Mouse (Mus musculus): ENCODE results near the gene Pax2.

- TF ChIP-seq ZNF384 (IDR thresholded peaks at IDR 0.05; ENCODE audit: low read depth, low read length): no peak
- no peak for TF ChIP-seq CTCF (IDR thresholded peaks at IDR 0.05 in 2 of 3, conservative IDR thresholded peaks at IDR 0.05 in 1 of 3; ENCODE audit: control insufficient read depth in 1 of 3, insufficient read depth in 1 of 3, low read depth in 2 of 3, low read length in 3 of 3, poor library complexity in 1 of 3, severe bottlenecking in 1 of 3)
- TF ChIP-seq TBP (IDR thresholded peaks at IDR 0.05; ENCODE audit: low read depth, low read length): no peak
- no peak for TF ChIP-seq SMC3 (IDR thresholded peaks at IDR 0.05; ENCODE audit: low read depth, low read length)
- TF ChIP-seq POLR2AphosphoS2 (IDR thresholded peaks at IDR 0.05; ENCODE audit: low read length): no peak
- TF ChIP-seq EP300 (IDR thresholded peaks at IDR 0.05; ENCODE audit: low read depth in 1 of 2, low read length in 2 of 2): no peak
- no peak for TF ChIP-seq RCOR1 (IDR thresholded peaks at IDR 0.05; ENCODE audit: low read depth, low read length)
- no peak for TF ChIP-seq GABPA (IDR thresholded peaks at IDR 0.05; ENCODE audit: low read depth, low read length)
- no peak for TF ChIP-seq NRF1 (IDR thresholded peaks at IDR 0.05; ENCODE audit: insufficient read depth, low read depth, low read length, poor library complexity, severe bottlenecking)
- no peak for TF ChIP-seq POLR2A (IDR thresholded peaks at IDR 0.05; ENCODE audit: control insufficient read depth in 1 of 2, insufficient read depth in 1 of 2, low read depth in 1 of 2, low read length in 2 of 2, poor library complexity in 1 of 2)
- TF ChIP-seq E2F4 (IDR thresholded peaks at IDR 0.05; ENCODE audit: borderline replicate concordance, low read depth, low read length): no peak
- TF ChIP-seq UBTF (IDR thresholded peaks at IDR 0.05; ENCODE audit: borderline replicate concordance, insufficient read depth, low read depth, low read length): no peak
- TF ChIP-seq ZC3H11A (IDR thresholded peaks at IDR 0.05; ENCODE audit: low read depth, low read length): no peak
- no peak for TF ChIP-seq JUND (IDR thresholded peaks at IDR 0.05; ENCODE audit: low read depth, low read length)
Observed at GRCm38 (mm10) chr19:44741764-44742127, 14.1 kb upstream of the Pax2 start.
